Mouse (Mus musculus): ENCODE data around the gene Efnb2. TPM values are rescaled to one million over a fixed set of nuclear protein-coding genes. Genes with fewer than 3 reads are reported as not detected.

The Efnb2 gene
- 0.88 and 0.97 TPM in 2 replicates for polyA plus RNA-seq (2015; fragmentation: Nextera tagmentation; extraction: Ambion mirVana)

- H3K9ac ChIP-seq = peak within 1 kb of the TSS; percentile 69
- peak within 1 kb of the TSS; percentile 68 for H3K4me3 ChIP-seq (replicated peaks)
- H3K27me3 ChIP-seq = peaks cover 46% of the 10 kb centered on the region
- DNase-seq (peak; percentile 81), ATAC-seq (ENCODE audit: low read depth) (peak; percentile 91)
- H3K9me3 ChIP-seq (replicated peaks) = no peaks in the 10 kb centered on the region
- H3K36me3 ChIP-seq = peaks cover 14% of the 10 kb centered on the region
- WGBS (ENCODE audit: insufficient replicate concordance) = 0% methylated on average over 66 of the region's 70 CpGs
- peaks cover 32% of the 10 kb centered on the region for H3K4me1 ChIP-seq (replicated peaks)
- no peak within 1 kb of the TSS for H3K27ac ChIP-seq
- H3K4me2 ChIP-seq = peak within 1 kb of the TSS; percentile 90
These were observed at the start of gene Efnb2 for GRCm38 (mm10) chr8:8661103-8661758. Gene Efnb2 (minus strand): TSS chr8:8661242.

- Histone ChIP-seq H3K4me2 (no peak overlapping the region), H3K9ac (no peak overlapping the region), H3K27me3 (no peaks in the 10 kb centered on the region), H3K9me3 (replicated peaks) (no peaks in the 10 kb centered on the region), H3K4me3 (replicated peaks) (no peak overlapping the region), H3K27ac (no peak overlapping the region), H3K36me3 (no peaks in the 10 kb centered on the region), H3K4me1 (replicated peaks) (no peaks in the 10 kb centered on the region)
- WGBS (ENCODE audit: insufficient replicate concordance) = 49% methylated on average over 9 of the region's 9 CpGs
- no peak for DNase-seq
- ATAC-seq (ENCODE audit: low read depth) = no peak
These were observed 43.8 kb upstream of the Efnb2 start for GRCm38 (mm10) chr8:8704813-8705212.

GRCm38 (mm10) chr8:8703668-8704067, 42.6 kb upstream of the Efnb2 start:
- no peaks in the 10 kb centered on the region for H3K36me3 ChIP-seq
- DNase-seq = no peak
- no peak overlapping the region for H3K9ac ChIP-seq
- 56% methylated on average over 2 of the region's 2 CpGs for WGBS (ENCODE audit: insufficient replicate concordance)
- no peaks in the 10 kb centered on the region for H3K4me1 ChIP-seq (replicated peaks)
- H3K9me3 ChIP-seq (replicated peaks) = no peaks in the 10 kb centered on the region
- no peak overlapping the region for H3K4me3 ChIP-seq (replicated peaks)
- ATAC-seq (ENCODE audit: low read depth) = no peak
- H3K27ac ChIP-seq = no peak overlapping the region
- H3K27me3 ChIP-seq = no peaks in the 10 kb centered on the region
- no peak overlapping the region for H3K4me2 ChIP-seq

GRCm38 (mm10) chr8:8700821-8701220, 39.8 kb upstream of the Efnb2 start:
- H3K4me3 ChIP-seq (replicated peaks) = no peak overlapping the region
- DNase-seq (no peak), ATAC-seq (ENCODE audit: low read depth) (no peak)
- H3K27me3 ChIP-seq = no peaks in the 10 kb centered on the region
- no peak overlapping the region for H3K4me2 ChIP-seq
- no peak overlapping the region for H3K9ac ChIP-seq
- no peaks in the 10 kb centered on the region for H3K4me1 ChIP-seq (replicated peaks)
- 74% methylated on average over 10 of the region's 10 CpGs for WGBS (ENCODE audit: insufficient replicate concordance)
- no peaks in the 10 kb centered on the region for H3K9me3 ChIP-seq (replicated peaks)
- H3K27ac ChIP-seq = no peak overlapping the region
- H3K36me3 ChIP-seq = no peaks in the 10 kb centered on the region

- no peak overlapping the region for H3K9ac ChIP-seq
- no peak for DNase-seq
These were observed 39.2 kb upstream of the Efnb2 start for GRCm38 (mm10) chr8:8700229-8700628.

GRCm38 (mm10) chr8:8690146-8691092, 29.4 kb upstream of the Efnb2 start, which contains the start of gene Arglu1:
Gene Arglu1 (minus strand): TSS chr8:8690521.
- under 1% methylated on average over 81 of the region's 81 CpGs for WGBS (ENCODE audit: insufficient replicate concordance)

More at GRCm38 (mm10) chr8:8700229-8700628, 39.2 kb upstream of the Efnb2 start:
- Histone ChIP-seq H3K9me3 (replicated peaks) (no peaks in the 10 kb centered on the region), H3K27ac (no peak overlapping the region), H3K36me3 (no peaks in the 10 kb centered on the region), H3K4me1 (replicated peaks) (no peaks in the 10 kb centered on the region), H3K27me3 (no peaks in the 10 kb centered on the region), H3K4me3 (replicated peaks) (no peak overlapping the region), H3K4me2 (no peak overlapping the region)
- ATAC-seq (ENCODE audit: low read depth) = no peak
- 58% methylated on average over 4 of the region's 4 CpGs for WGBS (ENCODE audit: insufficient replicate concordance)

GRCm38 (mm10) chr8:8689454-8690145, 28.6 kb upstream of the Efnb2 start:
- H3K27me3 ChIP-seq = no peaks in the 10 kb centered on the region
- no peaks in the 10 kb centered on the region for H3K36me3 ChIP-seq
- peak overlapping the region; percentile 87 for H3K27ac ChIP-seq
- DNase-seq = peak; percentile 44
- H3K9me3 ChIP-seq (replicated peaks) = no peaks in the 10 kb centered on the region
- peak; percentile 69 for ATAC-seq (ENCODE audit: low read depth)
- peak overlapping the region; percentile 89 for H3K4me2 ChIP-seq
- H3K4me3 ChIP-seq (replicated peaks) = peak overlapping the region; percentile 92
- H3K4me1 ChIP-seq (replicated peaks) = peaks cover 44% of the 10 kb centered on the region
- peak overlapping the region; percentile 98 for H3K9ac ChIP-seq
- 0% methylated on average over 62 of the region's 68 CpGs for WGBS (ENCODE audit: insufficient replicate concordance)

More at GRCm38 (mm10) chr8:8690146-8691092, 29.4 kb upstream of the Efnb2 start, which contains the start of gene Arglu1:
- Histone ChIP-seq H3K27me3 (no peaks in the 10 kb centered on the region), H3K4me2 (peak within 1 kb of the TSS; percentile 89), H3K36me3 (no peaks in the 10 kb centered on the region), H3K9ac (peak within 1 kb of the TSS; percentile 98), H3K9me3 (replicated peaks) (no peaks in the 10 kb centered on the region), H3K27ac (peak within 1 kb of the TSS; percentile 87), H3K4me1 (replicated peaks) (peaks cover 42% of the 10 kb centered on the region), H3K4me3 (replicated peaks) (peak within 1 kb of the TSS; percentile 92)
- peak; percentile 90 for ATAC-seq (ENCODE audit: low read depth)
- peak; percentile 87 for DNase-seq

- H3K27me3 ChIP-seq = no peaks in the 10 kb centered on the region
- DNase-seq (no peak), ATAC-seq (ENCODE audit: low read depth) (no peak)
- peaks cover 44% of the 10 kb centered on the region for H3K4me1 ChIP-seq (replicated peaks)
- peak overlapping the region; percentile 98 for H3K9ac ChIP-seq
- peak overlapping the region; percentile 89 for H3K4me2 ChIP-seq
- H3K27ac ChIP-seq = peak overlapping the region; percentile 87
- H3K9me3 ChIP-seq (replicated peaks) = no peaks in the 10 kb centered on the region
- H3K36me3 ChIP-seq = 0 out of 2 replicates have a peak, but pooled peaks cover 2% of the 10 kb centered on the region
- peak overlapping the region; percentile 92 for H3K4me3 ChIP-seq (replicated peaks)
- 5% methylated on average over 9 of the region's 9 CpGs for WGBS (ENCODE audit: insufficient replicate concordance)
These were observed 27.9 kb upstream of the Efnb2 start for GRCm38 (mm10) chr8:8688823-8689453.

GRCm38 (mm10) chr8:8685517-8685916, 24.5 kb upstream of the Efnb2 start:
- H3K4me1 ChIP-seq (replicated peaks) = peaks cover 41% of the 10 kb centered on the region
- no peak overlapping the region for H3K27ac ChIP-seq
- no peak overlapping the region for H3K4me3 ChIP-seq (replicated peaks)
- H3K9ac ChIP-seq = no peak overlapping the region
- no peak overlapping the region for H3K4me2 ChIP-seq
- H3K36me3 ChIP-seq = peaks cover 31% of the 10 kb centered on the region
- H3K27me3 ChIP-seq = no peaks in the 10 kb centered on the region
- ATAC-seq (ENCODE audit: low read depth) (no peak), DNase-seq (no peak)
- H3K9me3 ChIP-seq (replicated peaks) = no peaks in the 10 kb centered on the region
- WGBS (ENCODE audit: insufficient replicate concordance) = 29% methylated on average over 2 of the region's 2 CpGs

- Histone ChIP-seq H3K9me3 (replicated peaks) (no peaks in the 10 kb centered on the region), H3K27ac (no peak overlapping the region), H3K27me3 (no peaks in the 10 kb centered on the region), H3K4me3 (replicated peaks) (no peak overlapping the region), H3K36me3 (peaks cover 55% of the 10 kb centered on the region), H3K4me2 (no peak overlapping the region), H3K9ac (no peak overlapping the region), H3K4me1 (replicated peaks) (peaks cover 25% of the 10 kb centered on the region)
- no peak for DNase-seq
- WGBS (ENCODE audit: insufficient replicate concordance) = 81% methylated on average over 3 of the region's 3 CpGs
- ATAC-seq (ENCODE audit: low read depth) = no peak
These were observed 21.7 kb upstream of the Efnb2 start for GRCm38 (mm10) chr8:8682697-8683096.

Measured in liver, embryonic 13.5 days (tissue).